Mouse (Mus musculus) hindbrain, embryonic 13.5 days (tissue): Measurements from ENCODE around the gene Pde6b. TPM values are rescaled to one million over a fixed set of nuclear protein-coding genes. Genes with fewer than 3 reads are reported as not detected.

Experiments
- ATAC-seq: fragments of 200-750 bp; cut with Nextera tagmentation; 2 replicates; pipeline ENCODE4 v1.8.0; 2017; ENCODE audit warnings: moderate TSS enrichment; ENCODE audit not compliant: low FRiP score
- H3K27ac ChIP-seq: fragments of 300-500 bp; sonication (generic); 2 replicates; pipeline ENCODE4 v1.5.1; 2015; ENCODE audit warnings: inconsistent platforms, mild to moderate bottlenecking, moderate library complexity
- H3K27me3 ChIP-seq: fragments of 300-500 bp; sonication (generic); 2 replicates; pipeline ENCODE4 v1.6.1; 2015; ENCODE audit warnings: mild to moderate bottlenecking, inconsistent platforms
- H3K36me3 ChIP-seq: fragments of 300-500 bp; sonication (generic); 2 replicates; pipeline ENCODE4 v1.6.1; 2015; ENCODE audit warnings: mild to moderate bottlenecking, inconsistent platforms
- H3K4me1 ChIP-seq: fragments of 300-500 bp; sonication (generic); replicated peaks from 2 replicates; pipeline ENCODE4 v1.6.1; 2015; ENCODE audit warnings: inconsistent platforms
- H3K4me2 ChIP-seq: fragments of 300-500 bp; sonication (generic); 2 replicates; pipeline ENCODE4 v1.6.1; 2015; ENCODE audit warnings: inconsistent platforms, mild to moderate bottlenecking, moderate library complexity
- H3K4me3 ChIP-seq: fragments of 300-500 bp; sonication (generic); 2 replicates; pipeline ENCODE4 v1.5.1; 2015; ENCODE audit warnings: mild to moderate bottlenecking, inconsistent platforms
- H3K9ac ChIP-seq: fragments of 300-500 bp; sonication (generic); 2 replicates; pipeline ENCODE4 v1.6.1; 2015; ENCODE audit warnings: mild to moderate bottlenecking, inconsistent platforms
- H3K9me3 ChIP-seq: fragments of 300-500 bp; sonication (generic); 2 replicates; pipeline ENCODE4 v1.6.1; 2016; ENCODE audit warnings: inconsistent platforms
- WGBS: fragments of 180-500 bp; shearing (Covaris S2); methylation state at CpG from one replicate; pipeline ENCODE4 v1.1.7; 2015; 5-methylcytosine and 5-hydroxymethylcytosine counted together
- polyA plus RNA-seq: library from polyadenylated mRNA; unstranded; fragments of >200 nt; fragmentation: Nextera tagmentation; extraction: Ambion mirVana; gene quantifications from 2 replicates; pipeline ENCODE4 v1.2.1, GENCODE M21; 2015

Gene Pde6b
- polyA plus RNA-seq, 1 experiment from 2014 or later = 0.22 TPM

DNA sequence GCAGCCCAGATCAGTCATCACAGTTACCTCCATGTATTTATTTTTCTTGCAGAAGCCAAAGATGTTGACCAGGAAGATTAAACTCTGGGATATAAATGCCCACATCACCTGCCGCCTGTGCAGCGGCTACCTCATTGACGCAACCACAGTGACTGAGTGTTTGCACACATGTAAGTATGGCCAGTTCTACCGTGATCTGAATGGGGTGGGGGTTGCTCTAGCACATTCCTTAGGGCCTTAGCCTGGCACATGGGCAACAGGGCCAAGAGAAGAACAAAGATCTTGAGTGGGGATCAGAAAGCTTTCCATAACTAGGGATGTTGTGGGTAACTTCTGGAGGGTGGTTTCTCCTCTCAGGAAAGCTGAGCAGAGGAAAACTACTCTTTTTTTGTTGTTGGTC, 85.5 kb downstream of the Pde6b start:
- H3K36me3 ChIP-seq = peaks cover 73% of the 10 kb centered on the region
- no peaks in the 10 kb centered on the region for H3K27me3 ChIP-seq
- no peak for ATAC-seq
- H3K9ac ChIP-seq = no peak overlapping the region
- H3K4me3 ChIP-seq = no peak overlapping the region
- H3K9me3 ChIP-seq = no peaks in the 10 kb centered on the region
- H3K4me2 ChIP-seq = no peak overlapping the region
- peaks cover 8% of the 10 kb centered on the region; the same call in 1 of the 2 replicates for H3K4me1 ChIP-seq
- no peak overlapping the region for H3K27ac ChIP-seq
- 97% methylated on average over 4 of the region's 4 CpGs for WGBS

DNA sequence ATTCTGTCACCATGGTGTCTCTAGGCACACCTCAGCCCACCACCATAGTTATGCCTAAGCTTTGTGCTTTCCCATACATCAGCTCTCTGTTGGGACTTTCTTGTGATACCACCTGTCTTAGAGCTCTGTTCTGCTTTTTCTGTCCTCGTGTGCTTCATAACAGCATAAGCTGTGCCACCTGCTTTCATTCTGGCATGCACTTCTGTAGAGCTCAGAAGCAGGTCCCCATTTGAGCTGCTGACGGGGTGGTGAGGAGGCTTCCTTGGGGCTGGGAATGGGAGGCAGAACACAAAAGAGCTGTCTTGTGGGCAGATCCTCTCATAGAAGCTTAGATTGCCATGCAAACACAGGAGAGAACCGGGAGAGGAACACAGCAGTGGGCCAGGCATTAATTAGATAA, 87.8 kb downstream of the Pde6b start:
- Histone ChIP-seq H3K36me3 (peaks cover 82% of the 10 kb centered on the region), H3K4me2 (no peak overlapping the region), H3K4me3 (no peak overlapping the region), H3K4me1 (no peaks in the 10 kb centered on the region), H3K9ac (no peak overlapping the region), H3K27me3 (no peaks in the 10 kb centered on the region), H3K9me3 (no peaks in the 10 kb centered on the region), H3K27ac (no peak overlapping the region)
- ATAC-seq = no peak
- 92% methylated on average over 3 of the region's 3 CpGs for WGBS

Other genes with a start within 250 kb of the Pde6b start
- gene Dr1, start 119.5 kb upstream of the Pde6b start, polyA plus RNA-seq = 40.5 and 41.8 TPM in 2 replicates
- gene Pigg, start 75.8 kb upstream of the Pde6b start, polyA plus RNA-seq = 5.4 and 5.9 TPM in 2 replicates
- gene Gm42517, start 20.5 kb upstream of the Pde6b start, polyA plus RNA-seq = 0.78 and 1.4 TPM in 2 replicates
- gene Atp5k, start 46.1 kb downstream of the Pde6b start, polyA plus RNA-seq = 461 and 472 TPM in 2 replicates
- 0.17 and 0.19 TPM in 2 replicates for gene Mfsd7a, start 60.5 kb downstream of the Pde6b start, polyA plus RNA-seq
- 26.6 and 27.8 TPM in 2 replicates for gene Pcgf3, start 72.8 kb downstream of the Pde6b start, polyA plus RNA-seq
- gene Cplx1, start 161.6 kb downstream of the Pde6b start, polyA plus RNA-seq = 82.5 and 85.1 TPM in 2 replicates
- 48.8 and 49.1 TPM in 2 replicates for gene Gak, start 241.4 kb downstream of the Pde6b start, polyA plus RNA-seq
- 23.9 and 26.4 TPM in 2 replicates for gene Tmem175, start 241.4 kb downstream of the Pde6b start, polyA plus RNA-seq